9 mouse cellular contexts compared by ENCODE assay signal in the genomic region with DNA sequence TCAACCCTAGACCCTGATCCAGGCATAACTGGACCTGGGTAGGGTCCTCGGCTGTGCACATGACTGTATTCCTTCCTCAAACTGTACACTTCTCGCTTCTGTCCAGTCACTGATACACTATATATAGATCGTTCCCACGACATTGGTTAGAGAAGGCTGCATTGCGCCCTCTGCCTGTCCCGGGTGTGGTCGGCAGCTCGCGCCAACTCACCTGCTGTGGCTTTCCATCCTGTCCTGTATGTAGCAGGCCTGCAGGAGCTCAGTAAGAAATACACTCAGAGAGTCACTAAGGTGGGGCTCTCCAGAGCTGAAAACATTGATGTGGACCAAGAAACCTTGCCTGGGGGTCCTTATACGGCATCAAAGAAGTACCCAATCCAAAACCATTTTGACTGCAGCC. TPM values are rescaled to one million over a fixed set of nuclear protein-coding genes. Genes with fewer than 3 reads are reported as not detected.
DNase-seq lines count a peak whose midpoint lies in the region; ATAC-seq and TF ChIP-seq lines count a peak whose summit lies in the region.
"Had no signal": no experiment of that assay in that cellular context is flagged by ENCODE, and none has a peak within 500 bp of the region (broad histone marks: within the 10 kb centered on the region; RNA-seq: fewer than 3 reads in every experiment).

No protein-coding gene starts in this region.

- WGBS in intestine, embryonic 15.5 days: 63% methylated on average over 10 of the region's 10 CpGs
- WGBS in intestine, postnatal 0 days: 69% methylated on average over 10 of the region's 10 CpGs
- 65% methylated on average over 10 of the region's 10 CpGs for WGBS in embryonic facial prominence, embryonic 13.5 days

- H3K4me3 ChIP-seq in intestine, embryonic 15.5 days (replicated peaks): no peak overlapping the region
- no peak overlapping the region for H3K4me3 ChIP-seq in intestine, postnatal 0 days (ENCODE audit: low read depth, low read length)
- H3K4me3 ChIP-seq in embryonic facial prominence, embryonic 13.5 days: no peak overlapping the region
- H3K4me3 ChIP-seq: erythroblast, embryonic 14.5 days; heart, adult 2 months had no signal

- no peaks in the 10 kb centered on the region for H3K4me1 ChIP-seq in intestine, embryonic 15.5 days (replicated peaks)
- no peaks in the 10 kb centered on the region for H3K4me1 ChIP-seq in intestine, postnatal 0 days (replicated peaks; ENCODE audit: control insufficient read depth, insufficient read depth, low read length)
- no peaks in the 10 kb centered on the region for H3K4me1 ChIP-seq in embryonic facial prominence, embryonic 13.5 days

- no peaks in the 10 kb centered on the region for H3K36me3 ChIP-seq in intestine, embryonic 15.5 days
- no peaks in the 10 kb centered on the region for H3K36me3 ChIP-seq in intestine, postnatal 0 days (ENCODE audit: control insufficient read depth, insufficient read depth)
- no peaks in the 10 kb centered on the region for H3K36me3 ChIP-seq in embryonic facial prominence, embryonic 13.5 days

- no peak for TF ChIP-seq CTCF in intestine, postnatal 0 days (IDR thresholded peaks at IDR 0.05; ENCODE audit: low read depth)

- 0 out of 2 replicates have a peak, but pooled peaks have one; percentile 41 for ATAC-seq in intestine, embryonic 15.5 days
- ATAC-seq in intestine, postnatal 0 days: no peak
- ATAC-seq in embryonic facial prominence, embryonic 13.5 days (ENCODE audit: insufficient number of reproducible peaks, insufficient read depth, low FRiP score, low TSS enrichment, low read depth): no peak
- ATAC-seq in megakaryocyte progenitor cell, adult 5-6 weeks (replicated peaks; ENCODE audit: poor library complexity): 0 out of 2 replicates have a peak, but pooled peaks have one; percentile 12

- H3K27me3 ChIP-seq in intestine, embryonic 15.5 days (replicated peaks): no peaks in the 10 kb centered on the region
- no peaks in the 10 kb centered on the region for H3K27me3 ChIP-seq in intestine, postnatal 0 days (replicated peaks; ENCODE audit: control insufficient read depth, insufficient read depth, low read length)
- no peaks in the 10 kb centered on the region for H3K27me3 ChIP-seq in embryonic facial prominence, embryonic 13.5 days

- H3K9me3 ChIP-seq in intestine, embryonic 15.5 days: no peaks in the 10 kb centered on the region
- H3K9me3 ChIP-seq in intestine, postnatal 0 days (ENCODE audit: control insufficient read depth): no peaks in the 10 kb centered on the region
- no peaks in the 10 kb centered on the region for H3K9me3 ChIP-seq in embryonic facial prominence, embryonic 13.5 days

- DNase-seq in ES-CJ7 (ENCODE audit: low read depth, low spot score): peak; percentile 74
- DNase-seq in adrenal gland, adult (ENCODE audit: inconsistent age in 2 of 2, low spot score in 1 of 2): no peak
- DNase-seq in left cerebral cortex, adult 8-10 months (ENCODE audit: low spot score in 2 of 2): no peak

- no peak overlapping the region for H3K9ac ChIP-seq in intestine, embryonic 15.5 days
- no peak overlapping the region for H3K9ac ChIP-seq in intestine, postnatal 0 days (ENCODE audit: low read depth, low read length)
- no peak overlapping the region for H3K9ac ChIP-seq in embryonic facial prominence, embryonic 13.5 days

- H3K4me2 ChIP-seq in intestine, embryonic 15.5 days (replicated peaks): peak overlapping the region; percentile 40
- H3K4me2 ChIP-seq in intestine, postnatal 0 days (replicated peaks; ENCODE audit: low read depth): no peak overlapping the region
- peak overlapping the region; percentile 38 for H3K4me2 ChIP-seq in embryonic facial prominence, embryonic 13.5 days

- no peak overlapping the region for H3K27ac ChIP-seq in intestine, embryonic 15.5 days
- no peak overlapping the region for H3K27ac ChIP-seq in intestine, postnatal 0 days (ENCODE audit: low read depth, low read length)
- H3K27ac ChIP-seq in embryonic facial prominence, embryonic 13.5 days: no peak overlapping the region
- H3K27ac ChIP-seq: heart, adult 2 months had no signal

RNA-seq across cellular contexts. Expression of gene Rimbp2, which starts 17.6 kb away (rescaled TPM):
- polyA plus RNA-seq in intestine, embryonic 15.5 days (2015; fragmentation: Nextera tagmentation; extraction: Ambion mirVana): 0.98 and 1.5 TPM in 2 replicates
- 0.13 and 0.34 TPM in 2 replicates for polyA plus RNA-seq in intestine, postnatal 0 days (2015; fragmentation: Nextera tagmentation; extraction: Ambion mirVana)
- 0.18 and 0.19 TPM in 2 replicates for polyA plus RNA-seq in embryonic facial prominence, embryonic 13.5 days (2015; fragmentation: Nextera tagmentation; extraction: Ambion mirVana)
- not detected in 2 replicates for total RNA-seq in megakaryocyte progenitor cell, adult 5-6 weeks (2015)
- total RNA-seq in megakaryocyte progenitor cell, adult 5-6 weeks (2017): not detected in 2 replicates
- 100 to 1,000 TPM; 101 to 129 (median 109) TPM for total RNA-seq in left cerebral cortex, adult 8-10 months (2022)
- polyA plus RNA-seq: erythroblast, embryonic 14.5 days had no signal

RNA-seq across cellular contexts. Expression of gene Stx2, which starts 37.5 kb away (rescaled TPM):
- polyA plus RNA-seq in intestine, embryonic 15.5 days (2015; fragmentation: Nextera tagmentation; extraction: Ambion mirVana): 21.1 and 24.1 TPM in 2 replicates
- 8.7 and 12.3 TPM in 2 replicates for polyA plus RNA-seq in intestine, postnatal 0 days (2015; fragmentation: Nextera tagmentation; extraction: Ambion mirVana)
- polyA plus RNA-seq in embryonic facial prominence, embryonic 13.5 days (2015; fragmentation: Nextera tagmentation; extraction: Ambion mirVana): 27.5 and 30.7 TPM in 2 replicates
- 12.6 and 19.4 TPM in 2 replicates for total RNA-seq in megakaryocyte progenitor cell, adult 5-6 weeks (2015)
- total RNA-seq in megakaryocyte progenitor cell, adult 5-6 weeks (2017): 24.3 and 26.0 TPM in 2 replicates
- 10 to 100 TPM; 20.9 to 27.5 (median 22.3) TPM for total RNA-seq in left cerebral cortex, adult 8-10 months (2022)

RNA-seq across cellular contexts. Expression of gene Ran, which starts 49.0 kb away (rescaled TPM):
- polyA plus RNA-seq in intestine, embryonic 15.5 days (2015; fragmentation: Nextera tagmentation; extraction: Ambion mirVana): 527 and 602 TPM in 2 replicates
- 191 and 196 TPM in 2 replicates for polyA plus RNA-seq in intestine, postnatal 0 days (2015; fragmentation: Nextera tagmentation; extraction: Ambion mirVana)
- polyA plus RNA-seq in embryonic facial prominence, embryonic 13.5 days (2015; fragmentation: Nextera tagmentation; extraction: Ambion mirVana): 544 and 631 TPM in 2 replicates
- total RNA-seq in megakaryocyte progenitor cell, adult 5-6 weeks (2015): 583 and 587 TPM in 2 replicates
- total RNA-seq in megakaryocyte progenitor cell, adult 5-6 weeks (2017): 525 and 594 TPM in 2 replicates
- 100 to 1,000 TPM; 162 to 172 (median 168) TPM for total RNA-seq in left cerebral cortex, adult 8-10 months (2022)

Comparison
In these comparisons a context has a peak if more than half of its experiments do, and no peak if none do; other contexts are left out.
1. ATAC-seq: peak in intestine, embryonic 15.5 days (single experiment) and megakaryocyte progenitor cell, adult 5-6 weeks (single experiment); none in intestine, postnatal 0 days (single experiment) and embryonic facial prominence, embryonic 13.5 days (single experiment).